Mouse (Mus musculus): ENCODE results near the gene Olfr1128.
"Not testable (repeated sequence)": the region's sequence is repeated elsewhere in the genome, so short reads cannot be mapped to it uniquely, and the experiment has no call there.

Olfr1128 gene

DNA sequence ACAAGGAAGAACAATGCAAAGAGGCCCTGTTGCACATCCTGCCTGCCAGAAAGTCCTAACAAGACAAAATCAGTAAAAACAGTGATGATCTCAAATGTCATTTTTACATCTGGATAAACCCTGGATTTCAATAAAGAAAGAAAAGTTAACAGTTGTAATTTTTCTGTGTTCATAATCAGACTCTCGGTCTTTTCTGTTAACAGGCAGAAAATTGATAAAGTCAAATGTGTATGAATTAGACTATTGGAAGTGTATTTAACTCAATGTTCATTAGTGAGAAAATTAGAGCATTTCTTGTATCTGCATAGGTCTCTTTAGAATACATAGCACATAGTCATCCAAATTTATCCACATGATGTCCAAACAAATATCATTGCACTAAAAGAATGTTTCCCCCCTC lies at the start of gene Olfr1128:
Olfr1128 (minus strand) TSS at position 101 of the 400 bp plus-strand sequence.
- no peak for DNase-seq (ENCODE audit: extremely low spot score)

DNA sequence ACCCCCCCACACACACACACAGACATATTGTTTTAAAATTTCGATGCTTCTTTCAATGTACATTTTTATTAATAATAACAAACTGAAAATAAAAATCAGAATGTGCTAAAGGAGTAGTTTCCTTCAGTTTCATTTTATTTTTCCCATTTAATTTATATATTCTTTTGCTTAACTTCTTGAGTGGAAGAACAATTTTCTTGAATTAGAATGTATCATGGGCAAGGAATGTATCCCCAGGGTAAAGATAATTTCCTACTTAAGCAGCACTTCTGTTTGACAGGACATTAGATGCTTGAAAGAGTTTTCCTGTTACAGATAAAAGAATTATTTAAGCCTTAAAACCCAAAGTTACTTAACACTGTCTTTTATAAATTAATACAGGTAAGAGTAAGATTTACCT lies 28.3 kb upstream of the Olfr1128 start, which contains the start of gene Olfr1129:
Olfr1129 (plus strand) TSS at position 301 of the 400 bp plus-strand sequence.
- not testable (repeated sequence) for DNase-seq (ENCODE audit: extremely low spot score)

DNA sequence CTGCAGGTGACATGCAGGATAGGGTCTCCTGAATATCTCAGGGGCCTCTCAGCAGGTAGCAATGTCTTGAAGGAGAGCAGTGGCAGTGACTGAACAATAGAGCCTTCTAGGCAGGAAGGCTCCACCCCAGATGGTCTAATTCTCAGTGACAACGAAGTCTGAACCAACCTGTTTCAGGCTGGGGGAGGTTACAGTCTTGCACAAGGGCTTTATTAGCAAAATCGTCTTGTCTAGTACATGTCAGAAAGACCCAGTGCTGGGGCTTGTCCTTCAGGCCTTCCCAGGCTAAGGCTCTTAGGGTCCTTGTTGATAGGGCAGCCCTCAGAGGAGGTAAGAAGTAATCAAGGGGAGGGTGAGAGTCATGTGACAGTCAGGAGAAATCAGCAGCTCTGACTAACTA lies 10.5 kb downstream of the Olfr1128 start:
- DNase-seq (ENCODE audit: extremely low spot score) = no peak

DNA sequence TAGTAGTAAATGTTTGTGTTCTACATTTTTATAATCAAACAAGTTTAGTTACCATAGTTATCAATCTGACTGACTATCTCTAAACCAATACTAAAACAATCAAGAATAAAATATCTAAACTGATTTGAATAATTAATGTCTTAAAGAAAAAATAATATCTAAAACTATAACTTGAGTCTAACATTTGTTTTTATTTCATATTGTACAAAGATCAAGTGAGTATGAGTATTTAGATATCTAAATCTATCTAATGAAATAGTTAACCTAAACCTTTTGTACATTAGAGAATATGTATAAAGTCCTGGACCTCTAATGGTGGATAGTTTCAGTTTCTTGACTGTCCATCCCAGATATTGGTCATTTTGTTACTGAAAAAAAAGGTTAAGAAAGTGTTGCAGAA lies 13.8 kb downstream of the Olfr1128 start, which contains the start of gene Olfr153:
Olfr153 (plus strand) TSS at position 301 of the 400 bp plus-strand sequence.
- DNase-seq (ENCODE audit: extremely low spot score) = no peak

DNA sequence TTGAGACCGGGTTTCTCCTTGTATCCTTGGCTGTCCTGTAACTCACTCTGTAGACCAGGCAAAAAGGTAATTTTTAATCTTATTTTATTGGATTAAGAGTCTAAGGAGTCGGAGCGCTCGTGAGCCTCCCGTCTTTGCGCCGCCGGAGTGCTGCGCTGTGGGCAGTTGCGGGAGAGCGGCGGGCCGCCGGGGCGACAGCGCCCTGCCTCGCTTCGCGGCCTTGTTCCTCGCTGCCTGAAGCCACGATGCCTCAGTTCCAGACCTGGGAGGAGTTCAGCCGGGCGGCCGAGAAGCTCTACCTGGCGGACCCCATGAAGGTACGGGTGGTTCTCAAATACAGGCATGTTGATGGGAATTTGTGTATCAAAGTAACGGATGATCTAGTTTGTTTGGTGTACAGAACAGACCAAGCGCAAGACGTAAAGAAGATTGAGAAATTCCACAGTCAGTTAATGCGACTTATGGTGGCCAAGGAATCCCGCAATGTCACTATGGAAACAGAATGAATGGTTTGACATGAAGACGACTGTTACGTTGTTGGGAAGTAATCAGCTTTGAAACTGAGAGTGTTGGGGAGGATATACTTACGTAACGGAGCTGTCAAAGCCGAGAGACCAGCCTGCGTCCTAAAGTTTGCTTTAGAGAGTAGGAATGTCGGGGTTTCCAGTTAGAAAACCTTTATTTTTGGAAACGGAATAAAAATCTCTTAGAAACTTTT lies 19.3 kb downstream of the Olfr1128 start:
- DNase-seq (ENCODE audit: extremely low spot score) = peak; percentile 21

DNA sequence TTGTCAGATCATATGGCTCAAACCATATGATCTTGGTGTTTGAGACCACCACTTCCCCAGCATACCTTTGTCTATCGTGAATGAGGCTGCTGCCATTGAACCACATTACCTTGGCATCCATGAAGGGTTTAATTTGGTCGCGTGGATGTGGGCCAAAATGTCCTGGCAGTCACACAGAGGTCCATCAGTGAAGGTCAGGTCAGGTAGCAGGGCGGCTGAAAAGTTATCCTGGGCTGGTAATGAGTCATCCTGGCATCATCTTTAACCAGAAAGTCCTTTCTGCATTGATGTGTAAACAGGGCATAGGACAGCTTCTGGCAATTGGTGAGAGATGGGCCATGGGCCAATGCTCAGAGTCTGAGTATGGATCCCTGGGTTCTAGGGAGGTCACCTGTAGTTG lies 24.7 kb downstream of the Olfr1128 start:
- DNase-seq (ENCODE audit: extremely low spot score) = no peak

DNA sequence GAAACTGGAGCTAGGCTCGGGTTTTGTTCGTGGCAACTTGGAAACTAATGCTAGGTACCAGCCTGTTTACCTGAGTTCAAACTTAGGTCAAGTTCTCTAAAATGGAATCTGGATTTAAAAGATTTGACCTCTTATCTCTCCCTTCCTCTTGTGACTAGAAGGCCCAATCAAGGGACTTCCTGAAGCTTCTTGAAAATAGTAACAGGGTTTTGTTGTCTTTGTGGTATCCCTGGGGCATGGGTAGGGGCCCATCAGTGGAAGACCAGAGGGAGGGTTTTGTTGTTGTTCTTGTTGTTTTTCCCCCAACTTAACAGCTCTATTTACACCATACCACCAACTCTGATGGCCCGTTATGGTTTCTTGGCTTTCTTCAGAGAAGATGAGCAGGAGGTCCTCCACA lies 28.8 kb downstream of the Olfr1128 start:
- no peak for DNase-seq (ENCODE audit: extremely low spot score)

DNA sequence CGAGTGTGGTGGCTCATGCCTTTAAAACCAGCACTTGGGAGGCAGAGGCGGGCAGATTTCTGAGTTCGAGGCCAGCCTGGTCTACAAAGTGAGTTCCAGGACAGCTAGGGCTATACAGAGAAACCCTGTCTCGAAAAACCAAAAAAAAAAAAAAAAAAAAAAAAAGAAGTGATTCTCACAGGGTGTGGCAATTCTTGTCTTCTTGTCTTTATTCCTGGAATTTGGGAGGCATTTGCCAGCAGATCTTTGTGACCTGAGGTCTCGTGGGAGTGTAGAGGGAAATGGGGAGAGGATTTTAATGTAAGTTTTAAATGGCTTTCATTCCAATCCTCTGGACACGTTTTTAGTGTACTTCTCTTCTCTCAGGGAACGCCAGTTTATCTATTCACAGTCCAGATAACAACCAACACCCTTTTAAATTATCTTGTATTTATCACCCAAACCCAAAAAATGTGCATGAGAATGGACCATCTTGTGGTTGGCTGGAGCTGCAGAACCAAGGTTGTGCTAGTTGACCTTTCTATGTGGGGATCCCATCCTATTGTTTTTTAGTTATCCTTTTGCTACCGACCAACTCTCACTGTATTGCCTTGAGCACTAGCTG lies 29.8 kb downstream of the Olfr1128 start:
- no peak for DNase-seq (ENCODE audit: extremely low spot score)

DNA sequence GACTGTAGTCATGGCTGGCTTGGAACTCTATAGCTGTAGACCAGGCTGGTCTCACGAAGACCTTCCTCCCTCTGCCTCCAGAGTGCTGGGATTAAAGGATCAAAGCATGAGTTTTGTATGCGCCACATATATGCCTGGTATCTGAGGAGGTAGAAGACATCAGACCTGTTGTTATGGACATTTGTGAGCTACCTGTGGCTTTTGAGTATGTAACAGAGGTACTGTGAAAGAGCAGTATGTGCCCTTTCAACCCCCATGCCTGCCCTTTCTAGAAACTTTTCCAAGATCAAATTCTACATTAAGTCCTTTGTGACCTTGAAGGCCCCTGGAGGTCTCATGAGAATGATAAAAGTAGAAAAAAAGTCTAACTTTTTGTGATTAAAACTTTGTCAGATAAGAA lies 30.3 kb downstream of the Olfr1128 start:
- no peak for DNase-seq (ENCODE audit: extremely low spot score)

DNA sequence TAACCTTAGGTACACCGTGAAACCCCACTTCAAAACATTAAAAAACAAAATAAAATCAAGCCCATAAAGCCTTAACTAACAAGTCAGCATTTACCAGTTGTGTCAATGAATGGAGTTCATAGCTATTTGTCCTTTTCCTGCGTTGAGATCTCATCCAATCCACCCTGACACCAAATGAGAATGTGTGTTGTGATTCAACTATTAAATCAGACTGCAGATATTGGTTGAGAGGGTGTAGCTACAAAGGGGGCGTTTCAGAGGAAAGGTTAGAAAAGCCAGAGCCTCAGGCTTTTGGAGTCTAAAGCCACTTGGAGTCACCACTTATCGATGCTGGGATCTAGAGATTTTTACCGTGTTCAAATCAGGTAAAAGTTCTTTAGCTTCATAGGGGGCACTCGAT lies 39.1 kb downstream of the Olfr1128 start, which contains the start of gene Pramel6:
Pramel6 (plus strand) TSS at position 301 of the 400 bp plus-strand sequence.
- DNase-seq (ENCODE audit: extremely low spot score) = no peak

DNA sequence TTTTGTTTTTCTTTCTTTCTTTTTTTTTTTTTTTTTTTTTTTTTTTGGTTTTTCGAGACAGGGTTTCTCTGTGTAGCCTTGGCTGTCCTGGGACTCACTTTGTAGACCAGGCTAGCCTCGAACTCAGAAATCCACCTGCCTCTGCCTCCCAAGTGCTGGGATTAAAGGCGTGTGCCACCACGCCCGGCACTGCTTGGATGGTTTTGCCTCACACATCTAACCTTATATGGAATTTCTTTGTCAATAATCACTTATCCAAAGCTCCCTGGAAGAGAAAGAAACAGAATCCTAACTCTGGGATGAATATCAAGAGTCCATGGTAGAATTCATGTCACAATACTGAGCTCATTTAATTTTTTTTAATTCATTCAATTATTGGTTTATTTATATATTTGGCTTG lies 48.3 kb downstream of the Olfr1128 start, which contains the start of gene Pramel7:
Pramel7 (minus strand) TSS at position 101 of the 400 bp plus-strand sequence.
- not testable (repeated sequence) for DNase-seq (ENCODE audit: extremely low spot score)
